Mouse (Mus musculus): ENCODE results near the gene Olfr1191-ps1.
"Not testable (repeated sequence)": the region's sequence is repeated elsewhere in the genome, so short reads cannot be mapped to it uniquely, and the experiment has no call there.

Gene Olfr1191-ps1

GRCm38 (mm10) chr2:88640242-88640641 lies at the start of gene Olfr1191-ps1:
TSS of gene Olfr1191-ps1 (plus strand) at chr2:88640542.
- not testable (repeated sequence) for DNase-seq (ENCODE audit: low read depth, low spot score)

- no peak for DNase-seq (ENCODE audit: low read depth, low spot score)
These were observed 7.9 kb downstream of the Olfr1191-ps1 start, which contains the start of gene Olfr1192-ps1 for GRCm38 (mm10) chr2:88648209-88648608. TSS of gene Olfr1192-ps1 (plus strand) at chr2:88648509.

- DNase-seq (ENCODE audit: low read depth, low spot score): not testable (repeated sequence)
These were observed 35.0 kb downstream of the Olfr1191-ps1 start, which contains the start of gene Olfr1193 for GRCm38 (mm10) chr2:88675328-88675727. TSS of gene Olfr1193 (plus strand) at chr2:88675628.

GRCm38 (mm10) chr2:88689087-88689486 lies 48.7 kb downstream of the Olfr1191-ps1 start, which contains the start of gene Olfr1195:
TSS of gene Olfr1195 (minus strand) at chr2:88689187.
- no peak for DNase-seq (ENCODE audit: low read depth, low spot score)

All from WW6 (cell line).